Mouse (Mus musculus): ENCODE data around the gene Ppil2.

The Ppil2 gene

DNA sequence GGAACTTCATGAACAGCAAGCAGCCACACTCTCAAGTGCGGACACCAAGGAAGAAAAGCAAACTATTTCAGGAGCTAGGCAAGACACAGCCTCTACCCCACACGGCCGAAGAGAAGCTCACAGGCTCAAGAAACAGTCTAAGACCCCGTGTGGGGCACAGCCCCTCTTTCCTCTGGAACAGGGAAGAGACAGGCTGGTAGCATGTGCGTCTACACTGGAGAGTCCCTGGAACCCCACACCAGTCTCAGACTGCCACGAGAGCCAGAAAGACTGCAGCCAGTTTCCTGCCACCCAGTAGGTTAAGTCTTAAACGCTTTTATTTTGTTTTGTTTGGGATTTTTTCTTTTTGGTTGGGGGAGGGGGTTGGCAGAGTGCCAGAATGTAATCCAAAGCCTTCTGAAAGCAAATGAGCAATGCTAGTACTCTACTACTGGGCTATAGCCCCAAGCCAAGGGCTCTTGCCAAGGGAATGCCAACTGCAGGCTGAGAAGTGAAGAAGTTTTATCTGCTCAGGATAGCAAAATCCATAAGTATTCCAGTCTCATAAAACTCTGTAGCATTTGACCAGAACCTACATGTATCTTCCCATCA lies 8.3 kb downstream of the Ppil2 start:
- WGBS, result 49% methylated on average over 7 of the region's 7 CpGs

DNA sequence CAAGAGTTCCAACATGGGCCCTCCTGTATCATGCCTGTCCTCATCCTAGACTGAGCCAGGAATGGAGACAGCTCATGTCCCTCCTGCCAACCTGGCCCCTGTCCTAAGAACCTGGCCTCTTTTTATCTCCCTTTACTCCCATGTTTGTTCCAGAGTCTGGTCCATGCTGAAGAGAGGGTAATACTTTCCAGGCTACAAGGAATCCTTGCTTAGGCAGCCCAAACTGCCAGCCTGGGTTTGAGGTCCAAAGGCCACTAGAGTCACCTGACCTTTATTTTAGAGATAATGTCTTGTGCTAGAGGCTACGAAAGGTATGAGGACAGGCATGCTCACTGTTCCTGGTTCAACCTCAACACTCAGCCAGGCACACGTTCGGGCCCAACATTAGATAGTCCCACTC lies 14.1 kb downstream of the Ppil2 start:
- 97% methylated on average over 3 of the region's 3 CpGs for WGBS

DNA sequence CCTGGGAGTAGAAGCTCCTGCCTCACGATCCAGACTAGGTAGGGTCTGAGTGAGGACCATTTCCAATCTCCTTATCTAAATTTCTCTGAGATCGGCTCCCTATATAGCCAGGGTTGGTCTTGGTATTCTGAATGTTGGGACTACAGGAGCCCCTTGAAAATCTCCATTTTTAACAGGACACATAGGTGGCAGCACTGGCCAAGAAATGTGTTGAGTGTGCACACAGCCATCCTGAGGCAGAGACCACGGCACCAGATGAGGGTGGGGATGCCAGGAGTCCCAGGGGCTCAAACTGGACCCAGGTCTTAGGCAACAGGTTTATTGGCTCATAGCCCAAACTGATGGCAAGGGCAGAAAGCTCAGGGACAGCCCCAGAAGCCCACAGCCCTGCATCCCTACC lies 22.7 kb downstream of the Ppil2 start:
- WGBS, result 56% methylated on average over 3 of the region's 3 CpGs

DNA sequence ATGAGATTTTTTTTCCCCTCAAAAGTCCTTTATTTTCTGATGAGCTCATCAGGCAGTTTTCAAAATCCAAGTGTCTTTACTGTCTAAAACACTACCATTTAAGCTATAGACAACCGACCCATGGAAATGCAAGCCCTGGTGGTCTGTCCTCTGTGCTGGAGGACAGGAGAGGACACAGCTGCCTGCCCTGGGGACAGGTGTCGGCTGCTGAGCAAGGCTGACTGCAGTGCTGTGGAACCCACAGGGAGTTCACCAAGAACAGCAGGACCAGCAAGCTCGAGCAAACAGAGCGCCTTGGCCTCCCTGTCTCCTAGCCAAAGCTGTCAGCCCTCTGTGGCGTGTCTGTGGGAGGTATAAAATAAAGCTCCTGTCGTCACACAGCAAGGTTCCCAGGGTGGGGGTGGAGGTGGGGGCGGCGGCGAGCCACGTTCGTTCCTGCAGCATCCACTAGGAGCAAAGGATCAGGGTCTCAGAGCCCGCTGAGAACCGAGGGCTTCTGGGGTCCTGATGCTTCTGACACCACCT lies 24.3 kb downstream of the Ppil2 start:
- WGBS, result 48% methylated on average over 13 of the region's 13 CpGs

DNA sequence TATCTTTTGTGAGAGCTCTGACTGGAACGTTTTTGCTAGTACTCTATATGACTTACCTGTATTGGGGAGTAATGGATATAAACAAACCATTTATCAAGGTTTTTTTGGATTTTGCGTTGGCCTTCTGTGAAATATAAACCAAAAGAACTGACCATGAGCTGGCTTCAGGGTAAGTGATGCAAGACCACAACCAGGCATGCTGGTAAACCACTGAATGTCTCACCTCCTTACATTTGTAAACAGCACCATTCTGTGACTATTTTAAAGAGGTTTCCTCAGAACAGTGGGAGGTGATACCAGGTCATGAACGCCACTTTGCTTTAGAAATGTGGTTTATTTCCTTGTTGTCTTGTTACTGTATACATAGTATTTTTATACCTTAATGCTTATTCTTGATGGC lies 24.8 kb downstream of the Ppil2 start:
- 70% methylated on average over 3 of the region's 3 CpGs for WGBS

DNA sequence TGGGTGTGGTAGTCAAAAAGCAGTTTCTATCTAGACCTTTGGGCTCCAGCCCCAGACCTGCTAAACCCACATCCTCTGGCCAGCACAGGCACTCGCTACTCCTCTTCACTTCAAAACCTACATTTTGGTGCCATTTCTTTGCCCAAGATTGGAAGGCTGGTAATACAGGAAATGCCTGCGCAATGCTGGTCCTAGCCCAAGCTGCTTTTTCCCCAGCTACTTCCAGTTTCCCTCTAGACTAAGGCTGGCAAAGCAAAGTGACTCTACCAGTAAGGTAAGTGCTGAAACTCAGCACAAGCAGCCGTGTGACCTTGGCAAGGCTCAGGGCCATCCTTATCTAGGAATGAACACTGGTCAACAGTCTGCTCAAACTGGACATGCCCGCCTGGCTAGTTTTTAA lies 25.4 kb downstream of the Ppil2 start:
- 87% methylated on average over 4 of the region's 4 CpGs for WGBS

DNA sequence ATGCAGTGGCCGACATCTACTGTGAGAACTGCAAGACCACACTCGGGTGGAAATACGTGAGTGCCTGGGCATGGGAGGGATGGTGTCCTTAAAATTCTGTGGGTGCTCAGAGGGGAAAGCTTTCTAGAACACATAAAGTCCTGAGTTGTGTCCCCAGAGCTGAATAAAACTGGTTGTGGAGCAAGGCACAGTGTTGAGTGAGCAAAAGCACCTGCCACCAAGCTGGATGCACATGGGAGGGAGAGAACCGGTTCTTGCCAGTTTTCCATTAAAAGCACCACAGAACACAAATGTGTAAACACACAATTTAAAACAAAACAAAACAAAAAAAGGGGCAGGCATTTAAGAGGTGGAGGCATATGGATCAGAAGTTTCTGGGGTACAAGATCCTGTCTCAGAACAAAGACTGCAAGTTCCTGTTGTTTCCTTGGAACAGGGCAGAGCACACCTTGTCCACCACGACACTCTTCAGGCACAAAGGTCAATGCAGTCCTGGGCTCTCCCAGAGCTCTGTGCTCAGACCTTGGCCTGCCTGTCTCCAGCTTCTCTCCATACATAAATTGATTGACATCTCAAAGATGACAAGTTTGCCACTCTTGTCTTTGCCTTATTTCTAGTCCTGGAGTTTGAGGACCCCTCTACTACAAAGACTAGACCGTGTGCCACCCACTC lies 28.8 kb downstream of the Ppil2 start:
- 73% methylated on average over 6 of the region's 6 CpGs for WGBS

DNA sequence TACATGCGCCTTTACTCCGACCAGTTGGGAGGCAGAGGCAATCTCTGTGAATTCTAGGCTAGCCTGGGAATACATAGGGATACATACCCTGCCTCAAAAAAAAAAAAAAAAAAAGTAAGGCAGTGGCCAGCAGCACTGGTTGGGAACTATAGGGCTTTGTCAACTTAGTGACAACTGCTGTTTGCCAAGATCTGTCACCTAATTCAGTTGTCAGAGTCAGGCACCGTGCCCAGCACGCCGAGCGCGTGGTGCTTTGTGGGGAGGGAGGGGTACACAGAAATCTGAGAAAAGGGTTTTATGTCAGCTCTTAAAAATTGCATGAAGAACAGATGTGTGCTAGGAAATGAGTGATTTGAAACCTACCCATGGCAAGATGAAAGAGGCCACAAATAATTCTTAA lies 33.0 kb downstream of the Ppil2 start:
- WGBS, result 52% methylated on average over 7 of the region's 7 CpGs

DNA sequence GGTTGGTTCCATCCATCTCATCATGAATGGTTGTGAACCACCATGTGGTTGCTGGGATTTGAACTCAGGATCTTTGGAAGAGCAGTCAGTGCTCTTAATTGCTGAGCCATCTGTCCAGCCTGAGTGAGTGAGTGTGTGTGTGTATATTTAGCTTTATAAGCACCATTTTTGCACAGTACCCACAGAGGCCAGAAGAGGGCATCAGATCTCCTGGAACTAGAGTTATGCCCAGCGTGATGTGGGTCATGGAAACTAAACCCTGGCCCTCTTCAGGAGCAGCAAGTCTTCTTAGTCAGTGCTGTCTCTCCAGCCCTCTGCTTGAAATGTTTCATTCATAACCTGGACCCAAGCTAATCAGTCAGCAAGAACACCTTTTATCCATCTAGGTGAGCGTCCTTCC lies 34.8 kb downstream of the Ppil2 start:
- WGBS, result 97% methylated on average over 2 of the region's 2 CpGs

DNA sequence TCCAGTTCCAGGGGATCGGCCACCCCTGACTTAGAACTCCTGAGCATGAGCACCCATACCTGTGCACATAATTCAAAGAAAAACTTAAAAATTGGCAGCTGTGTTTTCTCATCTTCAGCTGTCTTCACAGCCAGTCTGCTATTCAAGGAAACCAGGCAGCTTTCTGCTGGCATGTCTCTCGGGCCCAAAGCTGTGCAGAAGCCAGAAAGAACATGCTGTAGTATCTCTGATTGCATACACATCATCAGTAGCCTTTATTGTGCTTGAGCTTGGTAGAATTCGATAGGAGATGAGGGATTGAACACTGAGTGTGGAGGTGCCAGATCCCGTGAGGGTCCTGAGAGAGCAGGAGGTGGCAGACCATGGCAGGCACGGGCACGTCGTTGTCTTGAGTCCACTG lies 38.1 kb downstream of the Ppil2 start:
- WGBS, result 66% methylated on average over 7 of the region's 7 CpGs

DNA sequence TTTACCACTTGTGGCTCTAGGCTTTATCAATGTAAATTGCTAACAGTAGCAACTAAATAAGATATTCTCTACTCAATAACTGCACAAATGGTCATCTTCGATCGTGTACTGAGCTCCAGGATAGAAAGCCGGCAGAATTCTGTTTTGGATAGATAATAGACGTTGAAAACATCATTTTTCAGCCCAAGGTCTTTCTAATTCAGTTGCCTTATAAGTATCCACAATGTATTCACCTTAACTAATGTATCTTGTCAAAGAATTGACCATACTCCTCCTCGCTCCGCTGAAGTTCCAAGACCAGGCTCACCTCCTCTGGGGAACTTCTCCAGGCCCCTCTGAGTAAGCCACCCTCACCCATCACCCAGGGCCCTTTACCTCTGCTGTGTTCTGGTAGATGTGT lies 40.3 kb downstream of the Ppil2 start:
- 34% methylated on average over 6 of the region's 6 CpGs for WGBS

DNA sequence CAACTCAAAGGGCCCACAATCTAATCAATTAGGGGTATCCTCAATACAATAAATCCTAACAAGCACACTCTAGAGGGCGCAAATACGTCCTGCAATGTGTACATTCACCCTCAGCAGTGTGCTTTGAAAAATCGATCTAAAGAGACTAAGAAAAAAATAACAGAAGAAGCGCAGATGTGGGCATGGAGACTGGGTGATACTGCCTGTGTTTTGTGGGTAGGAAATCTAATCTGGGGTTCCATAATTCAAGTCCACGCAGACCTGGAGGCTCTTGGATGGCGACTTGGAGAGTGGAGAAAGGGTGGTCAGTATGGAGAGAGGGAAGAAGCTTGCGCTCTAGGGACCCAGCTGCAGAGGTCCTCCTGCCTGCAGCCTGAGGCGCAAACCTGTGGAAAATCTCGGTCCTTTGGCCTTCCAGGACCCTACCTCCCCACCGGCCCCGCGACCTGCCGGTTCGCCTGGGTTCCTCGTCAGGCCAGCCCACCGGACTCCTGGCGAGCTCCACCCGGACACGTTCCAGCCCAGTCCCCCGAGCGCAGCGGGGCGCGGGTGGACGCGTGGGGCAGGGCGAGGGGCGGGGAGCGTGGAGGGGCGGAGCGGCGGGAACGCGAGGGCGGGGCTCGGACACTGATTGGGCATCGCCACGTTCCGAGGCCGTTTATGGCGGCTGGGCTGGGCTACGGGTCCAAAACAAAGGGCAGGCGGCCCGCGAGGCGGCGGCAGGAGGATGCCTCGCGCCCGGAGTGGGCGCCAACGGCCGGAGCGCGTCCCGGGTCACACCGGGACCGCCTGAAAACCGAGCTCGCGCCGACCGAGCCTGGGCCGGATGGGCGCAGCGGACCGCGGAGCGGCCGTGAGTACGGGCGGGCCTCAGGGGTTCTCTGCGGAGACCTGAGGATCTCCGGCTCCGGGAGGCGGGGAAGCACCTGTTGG lies 41.3 kb downstream of the Ppil2 start, which contains the start of gene Ypel1:
Ypel1 (plus strand) TSS at position 186 of the 933 bp plus-strand sequence.
- WGBS, result under 1% methylated on average over 76 of the region's 76 CpGs

DNA sequence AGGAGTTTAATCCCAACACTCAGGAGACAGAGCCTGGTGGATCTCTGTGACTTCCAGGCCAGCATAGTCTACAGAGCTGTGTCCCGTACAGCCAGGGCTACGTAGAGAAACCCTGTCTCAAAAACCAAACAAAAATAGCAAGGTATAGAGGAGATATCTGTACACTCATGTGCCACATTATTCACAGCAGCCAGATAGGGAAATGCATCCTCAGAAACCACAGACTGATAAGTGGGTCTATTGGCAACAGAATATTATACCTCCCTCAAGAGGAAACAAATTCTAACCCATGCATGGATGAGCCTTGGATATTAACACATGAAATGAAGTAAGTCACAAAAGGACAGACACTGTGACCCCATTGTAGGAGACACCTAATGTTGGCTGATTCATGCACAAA lies 43.5 kb downstream of the Ppil2 start:
- WGBS, result 96% methylated on average over 2 of the region's 2 CpGs

DNA sequence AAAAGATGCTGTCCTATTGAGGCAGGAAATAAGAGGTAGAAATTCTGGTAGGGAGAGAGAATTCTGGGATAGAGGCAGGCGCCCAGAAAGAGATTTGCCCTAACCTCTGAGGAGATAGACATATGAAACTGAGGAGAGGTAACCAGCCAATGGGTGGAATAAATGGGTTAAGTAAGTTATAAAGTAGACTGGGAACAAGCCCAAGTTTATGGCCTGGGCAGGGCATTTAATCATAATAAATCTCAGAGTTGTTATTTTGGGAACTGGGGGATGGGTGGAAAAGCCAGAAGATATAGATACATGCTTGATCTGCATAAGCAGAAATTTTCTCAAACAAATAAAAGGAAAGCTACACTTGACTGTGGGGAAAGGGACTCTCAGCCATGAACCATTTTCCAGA lies 48.7 kb downstream of the Ppil2 start:
- WGBS, result 90% methylated on average over 1 of the region's 1 CpGs

DNA sequence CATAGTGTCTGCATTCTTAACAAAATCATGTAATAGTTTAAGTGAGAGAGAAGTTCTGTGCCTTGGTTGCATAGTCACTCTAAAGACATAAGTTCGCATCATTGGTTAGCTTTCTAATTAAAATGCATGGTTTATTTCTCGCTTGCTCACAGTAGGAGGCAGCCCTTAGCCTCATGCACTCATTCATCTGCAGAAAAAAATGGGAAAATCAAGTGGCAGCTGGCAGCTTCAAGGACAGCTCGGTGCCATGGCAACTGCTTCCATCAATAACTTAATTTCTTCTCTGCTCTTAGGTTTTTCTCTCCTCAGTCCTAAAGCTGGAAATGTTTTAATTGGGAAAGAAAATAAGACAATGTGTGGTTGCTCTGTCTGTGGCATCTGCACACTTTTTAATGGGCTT lies 55.5 kb downstream of the Ppil2 start:
- WGBS, result 25% methylated on average over 3 of the region's 3 CpGs

DNA sequence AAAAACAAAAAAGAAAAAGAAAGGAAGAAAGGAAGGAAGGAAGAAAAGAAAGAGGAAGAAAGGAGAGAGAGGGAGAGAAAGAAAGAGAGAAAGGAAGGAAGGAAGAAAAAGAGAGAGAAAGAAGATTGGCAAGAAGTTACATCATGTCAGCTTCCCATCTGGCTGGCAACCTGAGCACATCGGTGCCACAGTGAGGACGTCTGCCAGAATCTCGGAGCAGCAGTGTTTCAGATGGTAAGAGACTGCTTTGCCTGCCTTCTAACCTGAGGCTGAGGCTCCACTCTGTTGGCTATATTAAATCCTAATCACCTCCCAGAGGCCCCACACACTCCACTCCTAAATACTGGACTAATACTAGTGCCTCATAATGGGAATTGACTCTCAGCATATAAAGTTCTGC lies 57.2 kb downstream of the Ppil2 start:
- 15% methylated on average over 3 of the region's 3 CpGs for WGBS

DNA sequence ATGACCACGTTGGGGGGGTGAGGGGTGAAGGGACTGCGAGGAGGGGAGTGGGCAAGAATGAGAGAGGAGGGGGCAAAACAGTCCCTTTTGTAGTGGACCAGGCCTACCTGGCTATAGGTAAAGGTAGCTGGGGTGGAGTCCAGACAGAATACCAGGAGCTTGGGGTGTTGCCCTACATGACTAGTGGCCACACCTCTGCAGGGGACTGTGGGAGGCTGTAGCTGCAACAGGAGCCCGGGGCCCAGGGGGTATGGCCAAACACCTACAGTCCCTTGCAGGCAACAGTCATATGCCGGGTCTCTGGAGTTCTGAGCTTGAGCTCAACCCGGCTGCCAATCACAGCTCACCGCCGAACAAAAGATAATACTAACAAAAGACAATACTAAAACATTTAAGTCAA lies 59.0 kb downstream of the Ppil2 start:
- WGBS, result 73% methylated on average over 7 of the region's 7 CpGs

DNA sequence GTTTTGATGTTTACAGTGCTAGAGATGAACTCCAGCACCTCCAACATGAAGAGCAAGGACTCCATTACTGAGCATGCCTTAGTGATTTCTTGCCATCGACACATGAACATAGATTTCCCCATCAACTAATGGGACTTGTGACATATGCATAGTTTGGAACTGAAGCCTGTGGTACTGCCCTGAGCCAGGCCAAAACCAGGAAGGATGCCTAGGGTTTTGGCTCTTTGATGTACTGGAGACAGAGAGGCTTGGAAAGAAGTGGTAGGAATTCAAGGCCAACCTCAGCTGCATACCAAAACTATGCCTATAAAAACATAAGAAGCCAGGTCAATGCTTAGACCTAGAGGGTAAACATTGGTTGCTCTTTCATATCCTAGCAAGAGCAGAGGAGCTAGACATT lies 61.2 kb downstream of the Ppil2 start:
- 83% methylated on average over 1 of the region's 1 CpGs for WGBS

DNA sequence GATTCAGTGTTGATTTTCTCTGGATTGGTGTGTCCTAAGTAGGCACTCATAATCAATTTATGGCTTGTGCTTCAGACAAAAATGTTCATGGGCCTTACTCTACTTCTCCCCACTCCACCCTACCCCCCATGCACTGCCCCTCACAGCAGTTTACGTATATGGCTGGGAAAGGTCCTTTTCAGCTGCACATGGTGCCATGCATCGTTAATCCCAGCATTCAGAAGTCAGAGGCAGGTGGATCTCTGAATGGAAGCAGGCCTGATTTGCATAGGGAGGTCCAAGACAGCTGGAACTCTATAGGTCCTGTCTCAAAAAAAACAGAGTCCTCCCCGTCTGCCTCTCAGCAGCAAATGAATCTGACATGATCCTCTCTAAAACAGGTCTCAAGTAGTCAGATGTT lies 65.8 kb downstream of the Ppil2 start:
- WGBS, result 44% methylated on average over 3 of the region's 3 CpGs

DNA sequence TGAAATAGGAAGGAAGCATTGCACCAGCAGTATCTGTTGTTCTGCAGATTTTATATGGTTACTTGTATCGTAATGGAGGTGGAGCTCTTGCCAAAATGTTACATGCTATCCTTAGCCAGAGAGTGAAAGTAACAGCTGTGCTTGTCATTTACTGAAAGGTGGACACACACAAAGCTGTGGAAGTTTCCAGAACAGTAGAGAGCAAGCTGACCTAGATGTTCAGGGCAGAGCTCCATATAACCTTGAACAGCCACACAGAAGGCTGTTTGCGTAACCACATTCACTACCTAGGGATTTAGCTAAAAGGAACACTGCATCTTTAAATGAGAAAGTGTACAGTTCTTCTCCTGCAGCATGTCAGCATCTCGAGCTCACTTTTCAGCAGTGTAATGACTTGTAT lies 66.7 kb downstream of the Ppil2 start:
- WGBS, result 37% methylated on average over 3 of the region's 3 CpGs

DNA sequence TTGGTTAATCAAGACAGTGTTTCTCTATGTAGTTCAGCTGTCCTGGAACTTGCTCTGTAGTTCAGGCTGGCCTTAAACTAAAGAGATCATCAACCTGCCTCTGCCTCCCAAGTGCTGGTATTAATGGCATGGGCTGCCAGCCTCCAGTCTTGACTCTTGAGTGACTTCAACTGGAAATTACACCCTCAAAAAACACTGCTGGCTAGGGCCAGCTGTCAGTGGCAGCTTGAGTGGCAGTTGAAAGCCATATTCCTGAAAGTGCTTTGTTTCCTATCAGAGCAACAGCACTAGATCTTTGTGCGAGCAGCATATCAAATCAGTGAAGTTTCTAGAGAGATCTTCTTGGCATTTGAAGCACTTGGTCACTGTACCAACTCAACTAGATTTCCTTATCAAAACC lies 69.6 kb downstream of the Ppil2 start:
- 97% methylated on average over 1 of the region's 1 CpGs for WGBS

DNA sequence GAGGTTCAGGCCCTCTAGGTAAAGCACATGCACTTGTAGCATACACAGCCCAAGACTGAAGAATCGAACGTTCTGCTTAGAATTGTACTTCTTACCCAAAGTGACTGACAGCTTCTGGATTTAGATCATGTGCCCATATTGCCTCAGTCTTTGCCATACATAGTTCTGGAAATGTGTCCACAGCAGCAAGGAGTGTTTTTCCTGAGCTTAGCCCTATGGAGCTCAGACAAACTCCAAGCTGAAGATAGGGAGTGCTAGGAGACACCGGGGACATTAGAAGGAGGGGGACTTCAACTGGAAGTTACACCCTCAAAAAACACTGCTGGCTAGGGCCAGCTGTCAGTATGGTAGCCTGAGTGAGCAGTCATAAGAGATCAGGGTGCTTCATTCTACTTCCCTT lies 70.3 kb downstream of the Ppil2 start:
- 47% methylated on average over 3 of the region's 3 CpGs for WGBS

All from cerebral cortex, adult 2 months (tissue).